Mouse (Mus musculus) kidney, adult 18-20 months (tissue): ENCODE measurements around the gene Amy2a3.
"Not testable (repeated sequence)": the region's sequence is repeated elsewhere in the genome, so short reads cannot be mapped to it uniquely, and the experiment has no call there.

Experiments
- DNase-seq: peaks from one replicate; pipeline ENCODE4 v3.0.0; 2021

The Amy2a3 gene

DNA sequence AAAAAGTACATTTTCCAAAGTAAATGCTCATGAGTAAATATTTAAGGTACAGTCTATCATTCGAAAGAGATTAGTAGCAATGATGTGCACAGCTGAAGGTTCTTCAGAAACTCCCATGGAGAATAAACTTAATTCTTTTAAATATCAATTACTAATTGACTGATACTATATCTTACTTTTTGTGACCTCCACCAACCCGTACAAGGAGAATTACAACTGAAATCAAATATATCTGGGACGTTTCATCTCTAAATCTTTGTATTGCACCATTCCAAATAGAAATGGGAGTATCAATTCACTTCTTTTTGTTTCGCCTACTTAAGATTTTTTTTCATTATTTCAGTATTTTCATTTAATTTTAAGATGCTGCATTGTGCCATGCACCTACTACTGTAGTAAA, at the start of gene Amy2a3:
Amy2a3 (minus strand) TSS at position 101 of the 400 bp plus-strand sequence.
- DNase-seq: not testable (repeated sequence)

- not testable (repeated sequence) for DNase-seq
Measured at GRCm38 (mm10) chr3:113356558-113356957, 32.7 kb upstream of the Amy2a3 start, which contains the start of gene Amy2a2. TSS of gene Amy2a2 (minus strand) at chr3:113356658.

DNA sequence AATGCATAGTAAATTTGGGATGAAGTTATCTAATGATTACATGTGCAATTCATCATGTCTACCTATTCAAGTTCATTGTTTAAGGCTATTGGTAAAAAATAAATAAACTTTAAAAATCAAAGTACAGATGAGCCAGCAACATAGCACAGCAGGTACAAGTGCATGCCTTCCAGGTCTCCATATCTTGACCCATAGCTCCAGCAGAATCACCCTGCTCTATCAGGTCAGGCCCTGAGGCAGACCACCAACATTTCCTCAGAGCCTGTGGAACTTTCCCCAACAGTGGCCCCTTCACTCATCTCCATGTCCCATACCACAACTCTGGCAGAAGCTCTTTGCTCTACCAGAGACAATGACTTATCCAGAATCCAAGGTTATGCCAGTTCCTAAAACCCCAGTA, 21.6 kb upstream of the Amy2a3 start:
- not testable (repeated sequence) for DNase-seq

DNA sequence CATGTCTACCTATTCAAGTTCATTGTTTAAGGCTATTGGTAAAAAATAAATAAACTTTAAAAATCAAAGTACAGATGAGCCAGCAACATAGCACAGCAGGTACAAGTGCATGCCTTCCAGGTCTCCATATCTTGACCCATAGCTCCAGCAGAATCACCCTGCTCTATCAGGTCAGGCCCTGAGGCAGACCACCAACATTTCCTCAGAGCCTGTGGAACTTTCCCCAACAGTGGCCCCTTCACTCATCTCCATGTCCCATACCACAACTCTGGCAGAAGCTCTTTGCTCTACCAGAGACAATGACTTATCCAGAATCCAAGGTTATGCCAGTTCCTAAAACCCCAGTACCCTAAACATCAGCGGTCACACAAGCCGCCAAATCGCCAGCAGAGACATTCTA, 10.9 kb downstream of the Amy2a3 start:
- not testable (repeated sequence) for DNase-seq

DNA sequence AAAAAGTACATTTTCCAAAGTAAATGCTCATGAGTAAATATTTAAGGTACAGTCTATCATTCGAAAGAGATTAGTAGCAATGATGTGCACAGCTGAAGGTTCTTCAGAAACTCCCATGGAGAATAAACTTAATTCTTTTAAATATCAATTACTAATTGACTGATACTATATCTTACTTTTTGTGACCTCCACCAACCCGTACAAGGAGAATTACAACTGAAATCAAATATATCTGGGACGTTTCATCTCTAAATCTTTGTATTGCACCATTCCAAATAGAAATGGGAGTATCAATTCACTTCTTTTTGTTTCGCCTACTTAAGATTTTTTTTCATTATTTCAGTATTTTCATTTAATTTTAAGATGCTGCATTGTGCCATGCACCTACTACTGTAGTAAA, 32.5 kb downstream of the Amy2a3 start, which contains the start of gene Amy2a4:
Amy2a4 (minus strand) TSS at position 101 of the 400 bp plus-strand sequence.
- not testable (repeated sequence) for DNase-seq

DNA sequence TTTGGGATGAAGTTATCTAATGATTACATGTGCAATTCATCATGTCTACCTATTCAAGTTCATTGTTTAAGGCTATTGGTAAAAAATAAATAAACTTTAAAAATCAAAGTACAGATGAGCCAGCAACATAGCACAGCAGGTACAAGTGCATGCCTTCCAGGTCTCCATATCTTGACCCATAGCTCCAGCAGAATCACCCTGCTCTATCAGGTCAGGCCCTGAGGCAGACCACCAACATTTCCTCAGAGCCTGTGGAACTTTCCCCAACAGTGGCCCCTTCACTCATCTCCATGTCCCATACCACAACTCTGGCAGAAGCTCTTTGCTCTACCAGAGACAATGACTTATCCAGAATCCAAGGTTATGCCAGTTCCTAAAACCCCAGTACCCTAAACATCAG, 43.6 kb downstream of the Amy2a3 start:
- not testable (repeated sequence) for DNase-seq

GRCm38 (mm10) chr3:113279586-113279985, 44.3 kb downstream of the Amy2a3 start:
- DNase-seq: not testable (repeated sequence)
